9 mouse cellular contexts compared by ENCODE assay signal in the genomic region with DNA sequence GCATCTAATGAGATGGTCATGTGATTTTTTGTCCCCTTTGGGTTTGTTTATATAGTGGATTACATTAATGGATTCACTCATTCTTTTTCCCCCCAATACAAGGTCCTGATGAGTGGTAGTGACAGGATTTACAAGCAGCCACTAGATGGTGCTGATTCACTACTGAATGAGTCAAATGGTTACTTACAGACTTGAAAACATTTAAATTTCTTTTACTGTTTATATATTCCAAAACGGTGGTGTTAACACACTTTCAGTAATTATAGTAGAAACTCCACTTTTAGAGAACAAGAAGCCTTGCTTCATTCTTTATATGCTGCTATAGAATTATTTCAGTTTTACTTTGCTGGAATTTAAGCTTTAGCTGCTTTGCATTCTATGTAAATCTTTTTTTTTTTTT.
A peak's percentile ranks its signal among the peaks of the same experiment; 100 is the strongest.
DNase-seq lines count a peak whose midpoint lies in the region; ATAC-seq and TF ChIP-seq lines count a peak whose summit lies in the region.
"Had no signal": no experiment of that assay in that cellular context is flagged by ENCODE, and none has a peak within 500 bp of the region (broad histone marks: within the 10 kb centered on the region; RNA-seq: fewer than 3 reads in every experiment).

No protein-coding gene starts in this region.

- no peak overlapping the region for H3K4me2 ChIP-seq in embryonic facial prominence, embryonic 11.5 days (ENCODE audit: low read depth, low read length)
- H3K4me2 ChIP-seq in lung, postnatal 0 days (replicated peaks; ENCODE audit: low read depth, low read length) = no peak overlapping the region
- no peak overlapping the region for H3K4me2 ChIP-seq in hindbrain, embryonic 14.5 days (replicated peaks)
- H3K4me2 ChIP-seq in midbrain, embryonic 12.5 days (replicated peaks) = no peak overlapping the region
- H3K4me2 ChIP-seq: heart, embryonic 15.5 days had no signal

- no peaks in the 10 kb centered on the region for H3K9me3 ChIP-seq in embryonic facial prominence, embryonic 11.5 days (replicated peaks; ENCODE audit: control insufficient read depth, low read length)
- H3K9me3 ChIP-seq in embryonic facial prominence, embryonic 10.5 days = no peaks in the 10 kb centered on the region
- no peaks in the 10 kb centered on the region for H3K9me3 ChIP-seq in lung, postnatal 0 days (ENCODE audit: low read length)
- H3K9me3 ChIP-seq in hindbrain, embryonic 14.5 days (ENCODE audit: control insufficient read depth, low read length) = no peaks in the 10 kb centered on the region
- H3K9me3 ChIP-seq in midbrain, embryonic 12.5 days = no peaks in the 10 kb centered on the region
- H3K9me3 ChIP-seq: heart, embryonic 15.5 days had no signal

- peak; percentile 81 for DNase-seq in embryonic facial prominence, embryonic 11.5 days (ENCODE audit: low spot score)
- DNase-seq in embryonic facial prominence, embryonic 10.5 days (ENCODE audit: low spot score) = no peak
- peak; percentile 83 for DNase-seq in lung, postnatal 0 days (ENCODE audit: low spot score)
- DNase-seq in lung, adult 18-20 months = no peak
- DNase-seq in cerebellum, adult 2 months = peak in 1 of 2 experiments; percentile 29
- DNase-seq in hindbrain, embryonic 14.5 days (ENCODE audit: low spot score) = peak; percentile 86
- DNase-seq in spleen, adult 12 weeks (ENCODE audit: low spot score) = no peak

- TF ChIP-seq CTCF in lung, postnatal 0 days (IDR thresholded peaks at IDR 0.05) = peak; percentile 77
- TF ChIP-seq CTCF in cerebellum, adult 2 months (IDR thresholded peaks at IDR 0.05; ENCODE audit: borderline replicate concordance, insufficient read depth, low read depth, low read length) = peak; percentile 32; the same call in 1 of the 2 replicates

- H3K36me3 ChIP-seq in embryonic facial prominence, embryonic 11.5 days (replicated peaks; ENCODE audit: control insufficient read depth, insufficient read depth, low read depth, low read length) = no peaks in the 10 kb centered on the region
- no peaks in the 10 kb centered on the region for H3K36me3 ChIP-seq in embryonic facial prominence, embryonic 10.5 days (replicated peaks)
- H3K36me3 ChIP-seq in lung, postnatal 0 days (ENCODE audit: insufficient read depth, low read length) = no peaks in the 10 kb centered on the region
- no peaks in the 10 kb centered on the region for H3K36me3 ChIP-seq in hindbrain, embryonic 14.5 days (replicated peaks; ENCODE audit: control insufficient read depth, insufficient read depth)
- no peaks in the 10 kb centered on the region for H3K36me3 ChIP-seq in midbrain, embryonic 12.5 days

- H3K9ac ChIP-seq in embryonic facial prominence, embryonic 11.5 days (replicated peaks; ENCODE audit: low read length) = no peak overlapping the region
- no peak overlapping the region for H3K9ac ChIP-seq in lung, postnatal 0 days (replicated peaks; ENCODE audit: low read depth)
- H3K9ac ChIP-seq in hindbrain, embryonic 14.5 days = no peak overlapping the region
- H3K9ac ChIP-seq in midbrain, embryonic 12.5 days (replicated peaks) = no peak overlapping the region
- H3K9ac ChIP-seq: heart, embryonic 15.5 days had no signal

- TF ChIP-seq POLR2A in cerebellum, adult 2 months (IDR thresholded peaks at IDR 0.05; ENCODE audit: borderline replicate concordance, insufficient read depth, low read length) = no peak

- no peaks in the 10 kb centered on the region for H3K27me3 ChIP-seq in embryonic facial prominence, embryonic 11.5 days (ENCODE audit: control insufficient read depth, insufficient read depth, low read length)
- H3K27me3 ChIP-seq in embryonic facial prominence, embryonic 10.5 days (replicated peaks; ENCODE audit: low read depth, poor library complexity, severe bottlenecking) = no peaks in the 10 kb centered on the region
- no peaks in the 10 kb centered on the region for H3K27me3 ChIP-seq in lung, postnatal 0 days (replicated peaks; ENCODE audit: insufficient read depth, low read length)
- no peaks in the 10 kb centered on the region for H3K27me3 ChIP-seq in cerebellum, adult 2 months (ENCODE audit: control insufficient read depth, insufficient read depth, low read length)
- no peaks in the 10 kb centered on the region for H3K27me3 ChIP-seq in hindbrain, embryonic 14.5 days (ENCODE audit: control insufficient read depth, insufficient read depth, low read length)
- 0 out of 2 replicates have a peak, but pooled peaks cover 3% of the 10 kb centered on the region for H3K27me3 ChIP-seq in midbrain, embryonic 12.5 days
- H3K27me3 ChIP-seq: heart, embryonic 15.5 days had no signal

- H3K4me1 ChIP-seq in embryonic facial prominence, embryonic 11.5 days (ENCODE audit: control insufficient read depth, insufficient read depth, low read length) = no peaks in the 10 kb centered on the region
- no peaks in the 10 kb centered on the region for H3K4me1 ChIP-seq in embryonic facial prominence, embryonic 10.5 days
- no peaks in the 10 kb centered on the region for H3K4me1 ChIP-seq in lung, postnatal 0 days (ENCODE audit: insufficient read depth, low read depth, low read length)
- H3K4me1 ChIP-seq in cerebellum, adult 2 months (ENCODE audit: control insufficient read depth, insufficient read depth, low read length) = 0 out of 2 replicates have a peak, but pooled peaks cover under 1% of the 10 kb centered on the region
- H3K4me1 ChIP-seq in hindbrain, embryonic 14.5 days (replicated peaks; ENCODE audit: control insufficient read depth, insufficient read depth, low read length) = no peaks in the 10 kb centered on the region
- H3K4me1 ChIP-seq in midbrain, embryonic 12.5 days = no peaks in the 10 kb centered on the region
- H3K4me1 ChIP-seq: heart, embryonic 15.5 days had no signal

- H3K27ac ChIP-seq in embryonic facial prominence, embryonic 11.5 days (replicated peaks; ENCODE audit: low read depth, low read length) = no peak overlapping the region
- no peak overlapping the region for H3K27ac ChIP-seq in embryonic facial prominence, embryonic 10.5 days (replicated peaks)
- no peak overlapping the region for H3K27ac ChIP-seq in lung, postnatal 0 days (ENCODE audit: low read length)
- no peak overlapping the region for H3K27ac ChIP-seq in cerebellum, adult 2 months (ENCODE audit: insufficient read depth, low read length)
- no peak overlapping the region for H3K27ac ChIP-seq in hindbrain, embryonic 14.5 days
- no peak overlapping the region for H3K27ac ChIP-seq in midbrain, embryonic 12.5 days (replicated peaks)
- H3K27ac ChIP-seq: heart, embryonic 15.5 days had no signal

- ATAC-seq in embryonic facial prominence, embryonic 11.5 days (replicated peaks; ENCODE audit: insufficient number of reproducible peaks, low FRiP score, low TSS enrichment, low read depth) = no peak
- no peak for ATAC-seq in lung, postnatal 0 days
- peak; percentile 64; the same call in 1 of the 2 replicates for ATAC-seq in hindbrain, embryonic 14.5 days (ENCODE audit: low FRiP score)
- 0 out of 2 replicates have a peak, but pooled peaks have one; percentile 63 for ATAC-seq in midbrain, embryonic 12.5 days (ENCODE audit: low FRiP score, low read depth)

- 5% methylated on average over 1 of the region's 1 CpGs for WGBS in embryonic facial prominence, embryonic 11.5 days
- WGBS in embryonic facial prominence, embryonic 10.5 days = 14% methylated on average over 1 of the region's 1 CpGs
- WGBS in lung, postnatal 0 days = 0% methylated on average over 1 of the region's 1 CpGs
- 0% methylated on average over 1 of the region's 1 CpGs for WGBS in cerebellum, adult 2 months
- 3% methylated on average over 1 of the region's 1 CpGs for WGBS in hindbrain, embryonic 14.5 days
- 3% methylated on average over 1 of the region's 1 CpGs for WGBS in midbrain, embryonic 12.5 days

- H3K4me3 ChIP-seq in embryonic facial prominence, embryonic 11.5 days (ENCODE audit: low read depth, low read length) = no peak overlapping the region
- H3K4me3 ChIP-seq in embryonic facial prominence, embryonic 10.5 days = no peak overlapping the region
- no peak overlapping the region for H3K4me3 ChIP-seq in lung, postnatal 0 days (ENCODE audit: low read depth, low read length)
- H3K4me3 ChIP-seq in cerebellum, adult 2 months (replicated peaks; ENCODE audit: insufficient read depth, low read depth, low read length) = no peak overlapping the region
- no peak overlapping the region for H3K4me3 ChIP-seq in hindbrain, embryonic 14.5 days (replicated peaks; ENCODE audit: low read length)
- H3K4me3 ChIP-seq in midbrain, embryonic 12.5 days = no peak overlapping the region
- H3K4me3 ChIP-seq: heart, embryonic 15.5 days had no signal

- no peak for TF ChIP-seq EP300 in lung, postnatal 0 days (IDR thresholded peaks at IDR 0.05)

Comparison
In these comparisons a context has a peak if more than half of its experiments do, and no peak if none do; other contexts are left out.
1. DNase-seq: peak in embryonic facial prominence, embryonic 11.5 days (single experiment), lung, postnatal 0 days (single experiment) and hindbrain, embryonic 14.5 days (single experiment); none in embryonic facial prominence, embryonic 10.5 days (single experiment), lung, adult 18-20 months (0 of 2) and spleen, adult 12 weeks (single experiment).
2. ATAC-seq: peak in hindbrain, embryonic 14.5 days (single experiment) and midbrain, embryonic 12.5 days (single experiment); none in embryonic facial prominence, embryonic 11.5 days (single experiment) and lung, postnatal 0 days (single experiment).